Mouse (Mus musculus): ENCODE data around the gene Pla2g4e. TPM values are rescaled to one million over a fixed set of nuclear protein-coding genes. Genes with fewer than 3 reads are reported as not detected.
"Not testable (repeated sequence)": the region's sequence is repeated elsewhere in the genome, so short reads cannot be mapped to it uniquely, and the experiment has no call there.

The Pla2g4e gene
- polyA plus RNA-seq, 1 experiment from 2014 or later = 0.59 TPM

- Histone ChIP-seq H3K4me1 (replicated peaks) (peaks cover 9% of the 10 kb centered on the region; the same call in 1 of the 2 replicates), H3K9me3 (replicated peaks) (peaks cover 3% of the 10 kb centered on the region; the same call in 1 of the 2 replicates), H3K4me3 (peak overlapping the region; percentile 17), H3K27ac (ENCODE audit: poor library complexity, severe bottlenecking) (no peak overlapping the region), H3K36me3 (no peaks in the 10 kb centered on the region), H3K27me3 (replicated peaks) (peaks cover 36% of the 10 kb centered on the region), H3K4me2 (peak overlapping the region; percentile 57), H3K9ac (no peak overlapping the region)
- no peak for ATAC-seq (ENCODE audit: insufficient number of reproducible peaks, low FRiP score)
- WGBS = under 1% methylated on average over 9 of the region's 9 CpGs
These were observed 23.5 kb upstream of the Pla2g4e start for GRCm38 (mm10) chr2:120268635-120269034.

GRCm38 (mm10) chr2:120265523-120265922 is 20.4 kb upstream of the Pla2g4e start:
- H3K4me1 ChIP-seq (replicated peaks) = peaks cover 9% of the 10 kb centered on the region; the same call in 1 of the 2 replicates
- H3K9me3 ChIP-seq (replicated peaks) = peaks cover 3% of the 10 kb centered on the region; the same call in 1 of the 2 replicates
- no peak overlapping the region for H3K9ac ChIP-seq
- peaks cover 34% of the 10 kb centered on the region for H3K27me3 ChIP-seq (replicated peaks)
- no peaks in the 10 kb centered on the region for H3K36me3 ChIP-seq
- 59% methylated on average over 6 of the region's 6 CpGs for WGBS
- no peak overlapping the region for H3K4me2 ChIP-seq
- no peak overlapping the region for H3K27ac ChIP-seq (ENCODE audit: poor library complexity, severe bottlenecking)
- H3K4me3 ChIP-seq = no peak overlapping the region
- no peak for ATAC-seq (ENCODE audit: insufficient number of reproducible peaks, low FRiP score)

- ATAC-seq (ENCODE audit: insufficient number of reproducible peaks, low FRiP score) = no peak
- Histone ChIP-seq H3K36me3 (no peaks in the 10 kb centered on the region), H3K27me3 (replicated peaks) (peaks cover 27% of the 10 kb centered on the region), H3K9me3 (replicated peaks) (peaks cover 3% of the 10 kb centered on the region; the same call in 1 of the 2 replicates), H3K4me3 (no peak overlapping the region), H3K4me2 (no peak overlapping the region), H3K9ac (no peak overlapping the region), H3K4me1 (replicated peaks) (peaks cover 9% of the 10 kb centered on the region; the same call in 1 of the 2 replicates), H3K27ac (ENCODE audit: poor library complexity, severe bottlenecking) (no peak overlapping the region)
- 44% methylated on average over 10 of the region's 10 CpGs for WGBS
These were observed 19.7 kb upstream of the Pla2g4e start for GRCm38 (mm10) chr2:120264858-120265257.

- H3K36me3 ChIP-seq = no peaks in the 10 kb centered on the region
These were observed 17.7 kb upstream of the Pla2g4e start for GRCm38 (mm10) chr2:120262876-120263275.

GRCm38 (mm10) chr2:120261346-120261745 is 16.2 kb upstream of the Pla2g4e start:
- Histone ChIP-seq H3K9ac (no peak overlapping the region), H3K36me3 (no peaks in the 10 kb centered on the region), H3K9me3 (replicated peaks) (peaks cover 3% of the 10 kb centered on the region; the same call in 1 of the 2 replicates), H3K4me2 (no peak overlapping the region), H3K27me3 (replicated peaks) (peaks cover 9% of the 10 kb centered on the region), H3K4me1 (replicated peaks) (no peaks in the 10 kb centered on the region), H3K4me3 (no peak overlapping the region), H3K27ac (ENCODE audit: poor library complexity, severe bottlenecking) (no peak overlapping the region)
- 62% methylated on average over 3 of the region's 3 CpGs for WGBS
- ATAC-seq (ENCODE audit: insufficient number of reproducible peaks, low FRiP score) = no peak

More at GRCm38 (mm10) chr2:120262876-120263275, 17.7 kb upstream of the Pla2g4e start:
- WGBS = 19% methylated on average over 1 of the region's 1 CpGs
- no peak overlapping the region for H3K4me3 ChIP-seq
- H3K27ac ChIP-seq (ENCODE audit: poor library complexity, severe bottlenecking) = no peak overlapping the region
- peaks cover 3% of the 10 kb centered on the region; the same call in 1 of the 2 replicates for H3K9me3 ChIP-seq (replicated peaks)
- no peak overlapping the region for H3K9ac ChIP-seq
- H3K4me2 ChIP-seq = no peak overlapping the region
- no peak for ATAC-seq (ENCODE audit: insufficient number of reproducible peaks, low FRiP score)
- no peaks in the 10 kb centered on the region for H3K4me1 ChIP-seq (replicated peaks)
- H3K27me3 ChIP-seq (replicated peaks) = peaks cover 14% of the 10 kb centered on the region

- Histone ChIP-seq H3K36me3 (no peaks in the 10 kb centered on the region), H3K27ac (ENCODE audit: poor library complexity, severe bottlenecking) (no peak overlapping the region), H3K4me2 (no peak overlapping the region), H3K9me3 (replicated peaks) (no peaks in the 10 kb centered on the region), H3K27me3 (replicated peaks) (no peaks in the 10 kb centered on the region; the same call in 1 of the 2 replicates), H3K4me3 (no peak overlapping the region), H3K9ac (no peak overlapping the region), H3K4me1 (replicated peaks) (no peaks in the 10 kb centered on the region)
- no peak for ATAC-seq (ENCODE audit: insufficient number of reproducible peaks, low FRiP score)
These were observed 11.1 kb upstream of the Pla2g4e start for GRCm38 (mm10) chr2:120256259-120256658.

- Histone ChIP-seq H3K27me3 (replicated peaks) (no peaks in the 10 kb centered on the region; the same call in 1 of the 2 replicates), H3K9me3 (replicated peaks) (no peaks in the 10 kb centered on the region), H3K4me1 (replicated peaks) (no peaks in the 10 kb centered on the region), H3K27ac (ENCODE audit: poor library complexity, severe bottlenecking) (no peak overlapping the region), H3K9ac (no peak overlapping the region), H3K36me3 (no peaks in the 10 kb centered on the region), H3K4me3 (no peak overlapping the region), H3K4me2 (no peak overlapping the region)
- ATAC-seq (ENCODE audit: insufficient number of reproducible peaks, low FRiP score) = no peak
- 81% methylated on average over 6 of the region's 6 CpGs for WGBS
These were observed 7.5 kb upstream of the Pla2g4e start for GRCm38 (mm10) chr2:120252644-120253043.

GRCm38 (mm10) chr2:120245421-120246016 is 384 bp upstream of the Pla2g4e start:
- peaks cover 18% of the 10 kb centered on the region; the same call in 1 of the 2 replicates for H3K27me3 ChIP-seq (replicated peaks)
- H3K27ac ChIP-seq (ENCODE audit: poor library complexity, severe bottlenecking) = peak overlapping the region; percentile 24
- no peak for ATAC-seq (ENCODE audit: insufficient number of reproducible peaks, low FRiP score)
- no peaks in the 10 kb centered on the region for H3K9me3 ChIP-seq (replicated peaks)
- H3K4me1 ChIP-seq (replicated peaks) = peaks cover 22% of the 10 kb centered on the region; the same call in 1 of the 2 replicates
- no peaks in the 10 kb centered on the region for H3K36me3 ChIP-seq
- peak overlapping the region; percentile 65; the same call in 1 of the 2 replicates for H3K9ac ChIP-seq
- WGBS = 19% methylated on average over 9 of the region's 9 CpGs
- peak overlapping the region; percentile 46 for H3K4me3 ChIP-seq
- H3K4me2 ChIP-seq = peak overlapping the region; percentile 77

GRCm38 (mm10) chr2:120243995-120244394 is 1.1 kb downstream of the Pla2g4e start:
- peaks cover 22% of the 10 kb centered on the region; the same call in 1 of the 2 replicates for H3K4me1 ChIP-seq (replicated peaks)
- no peaks in the 10 kb centered on the region for H3K36me3 ChIP-seq
- no peak overlapping the region; the same call in 1 of the 2 replicates for H3K4me3 ChIP-seq
- peak overlapping the region; percentile 77 for H3K4me2 ChIP-seq
- 80% methylated on average over 2 of the region's 2 CpGs for WGBS
- no peak overlapping the region for H3K27ac ChIP-seq (ENCODE audit: poor library complexity, severe bottlenecking)
- peaks cover 18% of the 10 kb centered on the region; the same call in 1 of the 2 replicates for H3K27me3 ChIP-seq (replicated peaks)
- ATAC-seq (ENCODE audit: insufficient number of reproducible peaks, low FRiP score) = no peak
- no peak overlapping the region for H3K9ac ChIP-seq
- H3K9me3 ChIP-seq (replicated peaks) = no peaks in the 10 kb centered on the region

GRCm38 (mm10) chr2:120242791-120243467 is 2.2 kb downstream of the Pla2g4e start:
- H3K4me3 ChIP-seq = no peak overlapping the region
- H3K4me2 ChIP-seq = peak overlapping the region; percentile 77
- H3K9ac ChIP-seq = no peak overlapping the region
- H3K27me3 ChIP-seq (replicated peaks) = peaks cover 18% of the 10 kb centered on the region; the same call in 1 of the 2 replicates
- H3K4me1 ChIP-seq (replicated peaks) = peaks cover 22% of the 10 kb centered on the region; the same call in 1 of the 2 replicates
- H3K9me3 ChIP-seq (replicated peaks) = no peaks in the 10 kb centered on the region
- no peak overlapping the region for H3K27ac ChIP-seq (ENCODE audit: poor library complexity, severe bottlenecking)
- H3K36me3 ChIP-seq = no peaks in the 10 kb centered on the region
- no peak for ATAC-seq (ENCODE audit: insufficient number of reproducible peaks, low FRiP score)
- 77% methylated on average over 5 of the region's 5 CpGs for WGBS

GRCm38 (mm10) chr2:120238733-120239132 is 6.4 kb downstream of the Pla2g4e start:
- H3K4me1 ChIP-seq (replicated peaks) = peaks cover 24% of the 10 kb centered on the region
- H3K27ac ChIP-seq (ENCODE audit: poor library complexity, severe bottlenecking); H3K36me3 ChIP-seq; ATAC-seq (ENCODE audit: insufficient number of reproducible peaks, low FRiP score); H3K9me3 ChIP-seq (replicated peaks); H3K9ac ChIP-seq; H3K27me3 ChIP-seq (replicated peaks); H3K4me2 ChIP-seq; H3K4me3 ChIP-seq: not testable (repeated sequence)
- WGBS = 85% methylated on average over 8 of the region's 9 CpGs
